Mouse (Mus musculus): ENCODE data around the gene G6pc.
"Not testable (repeated sequence)": the region's sequence is repeated elsewhere in the genome, so short reads cannot be mapped to it uniquely, and the experiment has no call there.

The G6pc gene

GRCm38 (mm10) chr11:101355916-101356315 is 11.4 kb upstream of the G6pc start:
- DNase-seq (ENCODE audit: low read depth, low spot score): no peak

GRCm38 (mm10) chr11:101357505-101358182 is 9.7 kb upstream of the G6pc start:
- DNase-seq (ENCODE audit: low read depth, low spot score): no peak

- no peak for DNase-seq (ENCODE audit: low read depth, low spot score)
Observed at GRCm38 (mm10) chr11:101359776-101360175, 7.6 kb upstream of the G6pc start.

DNA sequence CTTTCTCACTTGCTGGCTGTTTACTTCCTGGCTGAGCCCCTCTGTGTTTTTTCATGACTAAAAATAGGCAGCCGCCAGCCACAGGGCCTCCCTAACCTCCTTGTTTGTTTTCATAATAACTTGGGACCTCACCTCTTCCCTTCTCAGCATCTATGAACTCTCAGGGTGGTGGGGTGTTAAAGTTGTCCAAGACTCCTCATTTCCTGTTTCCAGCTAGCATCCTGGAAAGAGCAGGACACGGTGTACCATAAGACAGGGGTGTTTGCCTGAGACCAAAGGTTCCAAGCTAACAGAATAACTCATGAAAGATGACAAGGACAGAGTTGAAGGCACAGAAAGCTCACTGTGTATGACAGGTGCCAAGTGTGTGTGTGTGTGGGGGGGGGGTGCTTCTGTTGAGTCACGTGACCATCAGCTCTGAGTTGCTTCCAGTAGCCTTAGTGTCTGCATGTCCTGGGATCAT is 6.7 kb upstream of the G6pc start:
- DNase-seq (ENCODE audit: low read depth, low spot score): no peak

GRCm38 (mm10) chr11:101364531-101364931 is 2.8 kb upstream of the G6pc start:
- no peak for DNase-seq (ENCODE audit: low read depth, low spot score)

DNA sequence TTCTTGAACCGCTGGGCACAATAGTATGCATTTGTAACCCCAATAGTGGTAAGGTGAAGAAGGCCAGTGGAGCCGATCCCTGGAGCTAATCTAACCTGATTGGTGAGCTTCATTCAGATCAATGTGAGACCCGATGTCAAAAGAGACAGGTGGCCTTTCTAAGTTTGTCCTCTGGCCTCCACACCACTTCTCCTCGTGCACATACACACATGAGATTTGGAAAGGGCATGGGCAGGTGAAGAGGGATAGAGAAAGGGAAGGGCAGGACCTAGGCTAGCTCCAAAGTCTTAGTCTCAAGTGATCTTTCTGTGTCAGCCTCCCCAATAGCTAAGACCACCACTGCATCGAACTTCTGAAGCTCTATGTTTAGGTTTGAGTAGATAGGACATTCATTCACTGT is 2.8 kb downstream of the G6pc start:
- DNase-seq (ENCODE audit: low read depth, low spot score): no peak

DNA sequence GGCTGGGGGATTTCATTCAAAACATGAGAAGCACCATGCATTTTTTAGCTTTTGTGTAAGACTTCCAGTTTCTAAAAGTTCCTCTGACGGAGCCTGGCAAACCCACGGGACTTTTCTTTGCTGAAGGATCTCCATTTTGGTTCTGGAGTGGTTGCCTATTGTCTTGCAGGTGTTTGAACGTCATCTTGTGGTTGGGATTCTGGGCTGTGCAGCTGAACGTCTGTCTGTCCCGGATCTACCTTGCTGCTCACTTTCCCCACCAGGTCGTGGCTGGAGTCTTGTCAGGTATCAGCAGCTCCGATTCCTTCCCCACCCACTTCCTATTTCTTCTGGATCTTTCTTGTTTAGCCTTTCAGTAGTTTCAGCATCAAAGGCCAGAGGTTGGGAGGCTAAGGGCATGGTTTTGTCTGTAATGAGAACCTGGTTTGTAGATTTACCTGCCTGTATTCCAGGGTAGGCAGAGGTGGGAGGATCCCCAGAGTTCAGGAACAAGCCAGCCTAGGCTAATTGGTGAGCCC is 7.1 kb downstream of the G6pc start:
- no peak for DNase-seq (ENCODE audit: low read depth, low spot score)

- not testable (repeated sequence) for DNase-seq (ENCODE audit: low read depth, low spot score)
Observed at GRCm38 (mm10) chr11:101378196-101378595, 10.8 kb downstream of the G6pc start.

- no peak for DNase-seq (ENCODE audit: low read depth, low spot score)
Observed at GRCm38 (mm10) chr11:101378926-101379325, 11.6 kb downstream of the G6pc start.

- no peak for DNase-seq (ENCODE audit: low read depth, low spot score)
Observed at GRCm38 (mm10) chr11:101381817-101382216, 14.5 kb downstream of the G6pc start.

DNA sequence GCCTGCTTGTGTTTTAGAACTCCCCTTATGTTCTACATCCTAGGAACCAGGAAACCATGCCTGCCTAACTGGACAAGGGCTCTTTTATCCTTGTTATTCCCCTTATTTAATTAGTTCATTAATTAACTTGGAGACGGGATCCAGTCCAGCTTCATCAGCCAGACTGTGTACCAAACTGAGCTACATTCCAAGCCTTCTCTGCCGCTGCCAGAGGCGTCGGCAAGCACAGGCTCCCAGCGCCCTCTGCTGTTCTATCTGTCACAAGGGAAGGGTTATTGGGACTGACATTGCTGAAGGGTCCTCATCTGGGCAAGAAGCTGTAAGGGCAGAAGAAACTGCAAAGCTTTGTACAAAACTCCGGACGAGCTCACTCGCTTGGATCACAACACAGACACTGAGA is 27.7 kb downstream of the G6pc start:
- DNase-seq (ENCODE audit: low read depth, low spot score): peak; percentile 36

DNA sequence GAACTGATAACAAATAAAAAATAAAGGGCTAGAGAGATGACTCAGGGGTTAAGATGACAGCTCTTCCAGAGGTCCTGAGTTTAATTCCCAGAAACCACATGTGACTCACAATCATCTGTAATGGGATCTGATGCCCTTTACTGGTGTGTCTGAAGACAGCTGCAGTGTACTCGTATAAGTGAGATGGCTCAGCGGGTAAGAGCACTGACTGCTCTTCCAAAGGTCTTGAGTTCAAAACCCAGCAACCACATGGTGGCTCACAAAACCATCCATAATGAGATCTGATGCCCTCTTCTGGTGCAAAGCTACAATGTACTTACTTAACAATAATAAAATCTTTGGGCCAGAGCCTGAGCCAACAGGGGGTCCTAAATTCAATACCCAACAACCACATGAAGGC is 47.9 kb downstream of the G6pc start:
- DNase-seq (ENCODE audit: low read depth, low spot score): no peak

DNA sequence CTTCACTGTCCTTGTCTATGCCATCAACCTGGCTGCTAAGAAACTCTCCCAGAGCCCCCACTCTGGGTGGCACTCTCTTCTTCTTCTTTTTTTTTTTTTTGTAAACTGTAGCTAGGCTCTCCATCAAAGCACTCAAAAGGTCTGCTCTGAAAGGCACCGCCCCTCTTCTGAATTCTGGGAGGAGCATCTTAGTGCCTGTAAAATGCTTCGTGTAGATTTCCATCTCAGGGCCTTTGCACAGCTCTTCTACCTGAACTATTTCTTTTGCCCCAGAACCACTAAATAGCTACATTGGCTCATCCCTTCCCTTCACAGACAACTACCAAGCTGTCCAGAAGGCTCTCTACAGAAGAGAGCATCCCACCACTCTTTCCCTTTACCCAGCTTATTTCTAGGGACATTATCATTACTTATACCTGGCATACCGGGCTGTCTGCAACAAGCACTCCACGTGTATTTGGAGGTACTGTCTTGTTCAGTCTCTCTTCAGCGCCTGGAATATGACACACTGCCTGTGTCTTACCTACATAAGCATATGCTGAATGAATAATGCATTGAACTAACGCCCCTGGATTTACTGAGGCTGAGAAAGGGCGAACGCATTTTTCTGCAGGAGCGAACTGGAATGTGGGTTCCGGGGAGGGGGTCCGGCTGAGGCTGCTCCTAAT is 49.2 kb downstream of the G6pc start:
- DNase-seq (ENCODE audit: low read depth, low spot score): no peak

DNA sequence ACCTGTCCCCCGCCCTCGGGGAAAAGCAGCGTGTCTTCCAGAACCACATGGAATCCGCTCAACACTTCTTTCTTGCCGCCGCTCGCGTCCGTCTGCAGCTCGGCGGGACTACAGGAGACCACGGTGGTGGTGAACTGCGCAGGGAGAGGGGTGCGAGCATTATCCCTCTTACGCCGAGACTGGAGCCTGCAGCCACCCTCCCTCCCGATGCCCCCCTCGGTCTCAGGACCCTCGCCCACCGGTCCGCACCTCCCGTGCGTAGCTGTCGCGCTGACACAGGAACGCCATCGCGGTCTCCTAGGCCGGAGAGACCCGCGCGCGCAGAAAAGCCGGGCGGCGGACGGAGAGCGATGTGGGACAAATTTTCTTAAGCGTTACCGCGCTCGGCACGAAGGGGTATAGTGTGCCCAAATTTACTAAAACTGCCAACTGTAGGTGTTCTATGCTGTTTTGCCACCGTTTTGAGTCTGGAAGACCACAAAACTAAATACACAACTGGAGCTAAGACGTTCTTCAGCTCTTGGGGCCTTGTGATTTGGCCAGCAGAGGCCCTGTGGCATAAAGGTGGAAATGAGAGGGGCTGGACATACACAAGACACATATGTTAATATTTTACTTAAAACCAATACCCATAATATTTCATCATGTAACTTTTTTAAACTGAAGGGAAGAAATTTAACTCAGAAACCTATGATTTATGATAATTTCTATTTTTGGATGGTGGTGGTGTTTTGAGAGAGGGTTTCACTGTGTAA is 49.9 kb downstream of the G6pc start, which contains the start of gene Aarsd1:
TSS of gene Aarsd1 (minus strand) at position 515 of the 755 bp plus-strand sequence.
- DNase-seq (ENCODE audit: low read depth, low spot score): peak; percentile 89

DNA sequence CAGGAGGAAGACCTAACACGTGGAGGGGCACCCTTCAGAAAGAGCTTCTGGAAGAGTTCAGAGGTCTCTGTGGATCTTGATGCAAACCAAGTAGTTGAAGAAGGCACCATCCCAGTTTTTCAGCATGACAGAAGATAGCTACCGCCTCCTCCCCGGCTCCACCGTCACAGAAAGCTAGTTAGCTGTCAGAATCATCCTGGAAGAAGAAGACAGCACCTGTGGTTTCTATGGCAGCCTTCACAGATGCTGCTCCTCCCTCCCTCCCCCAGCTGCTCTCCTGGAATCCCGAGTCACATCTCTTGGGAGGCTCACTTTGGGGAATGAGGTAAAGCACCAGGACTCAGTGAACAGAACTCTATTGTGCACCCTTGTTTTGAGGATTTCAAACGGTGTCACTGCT is 51.6 kb downstream of the G6pc start:
- DNase-seq (ENCODE audit: low read depth, low spot score): peak; percentile 72

GRCm38 (mm10) chr11:101419610-101420009 is 52.2 kb downstream of the G6pc start:
- DNase-seq (ENCODE audit: low read depth, low spot score): no peak

DNA sequence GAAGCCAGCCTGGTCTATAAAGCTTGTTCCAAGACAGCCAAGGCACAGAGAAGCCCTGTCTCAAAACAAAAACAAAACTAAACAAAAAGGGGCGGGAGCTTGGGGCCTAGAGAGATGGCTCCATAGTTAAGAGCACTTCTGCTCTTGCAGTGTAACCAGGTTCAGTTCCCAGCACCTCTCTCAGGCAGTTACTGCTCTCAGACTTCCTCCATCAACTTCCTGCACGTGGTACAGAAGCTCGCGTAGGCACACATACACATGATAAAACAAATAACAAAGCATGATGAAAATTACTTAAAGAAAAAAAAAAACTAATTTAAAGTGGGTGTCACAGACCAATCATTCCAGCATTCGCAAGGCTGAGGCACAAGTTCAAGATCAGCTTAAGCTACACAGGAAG is 52.8 kb downstream of the G6pc start:
- no peak for DNase-seq (ENCODE audit: low read depth, low spot score)

GRCm38 (mm10) chr11:101424105-101424851 is 56.9 kb downstream of the G6pc start, which contains the start of gene Gm27029:
Gm27029 (minus strand) TSS chr11:101424796.
- DNase-seq (ENCODE audit: low read depth, low spot score): no peak

- DNase-seq (ENCODE audit: low read depth, low spot score): peak; percentile 92
Observed at GRCm38 (mm10) chr11:101424925-101425813, 57.8 kb downstream of the G6pc start, which contains the start of the genes Rundc1 and Ptges3l. Rundc1 (plus strand) TSS chr11:101425085. Ptges3l (minus strand) TSS chr11:101425333.

DNA sequence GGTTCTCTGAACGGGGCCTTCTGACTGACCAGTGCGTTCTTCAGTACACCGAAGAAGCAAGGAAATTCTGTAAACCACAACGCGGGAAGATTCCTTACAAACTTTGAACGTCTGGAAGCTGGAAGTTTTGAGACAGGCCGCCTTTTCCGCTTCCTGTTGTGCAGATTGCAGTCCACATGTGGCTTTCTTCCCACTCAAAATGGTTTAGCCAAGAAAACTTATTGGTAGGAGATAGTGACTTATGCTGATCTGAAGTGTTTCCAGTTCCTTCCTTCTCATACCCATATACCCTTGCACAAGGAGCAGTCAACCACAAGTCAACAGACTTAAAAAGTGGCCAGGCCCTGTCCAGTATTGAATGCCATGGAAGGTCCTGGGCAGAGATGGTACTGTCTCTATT is 58.8 kb downstream of the G6pc start:
- no peak for DNase-seq (ENCODE audit: low read depth, low spot score)
